Mouse (Mus musculus): Measurements from ENCODE around the gene Fbxl7. TPM values are rescaled to one million over a fixed set of nuclear protein-coding genes. Genes with fewer than 3 reads are reported as not detected.

The Fbxl7 gene
- polyA plus RNA-seq (2017; shearing (Covaris generic)): 0.11 TPM

DNA sequence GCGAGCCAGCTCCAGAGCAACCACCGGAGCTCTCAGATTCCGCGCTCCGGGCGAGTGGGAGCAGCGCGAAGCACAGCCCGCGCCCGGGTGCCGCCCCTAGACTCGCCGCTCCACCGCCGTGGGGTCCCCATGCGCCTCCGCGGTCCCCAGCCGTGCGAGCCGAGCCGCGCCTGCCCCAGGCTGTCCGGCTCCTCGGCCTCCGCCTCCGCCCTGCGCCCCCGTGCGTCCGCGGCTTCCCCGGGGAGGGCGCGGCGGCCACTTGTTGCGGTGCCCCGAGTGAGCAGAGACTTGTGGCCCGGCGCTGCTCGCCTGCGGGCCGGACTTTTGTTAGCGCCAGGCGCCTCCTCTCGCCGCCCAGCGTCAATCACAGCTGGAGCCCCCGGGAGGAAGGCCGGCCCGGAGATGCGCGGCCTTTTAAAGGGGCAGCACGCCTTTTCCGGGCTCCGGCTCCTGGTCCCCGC, at the start of gene Fbxl7:
Fbxl7 (minus strand) TSS at position 330 of the 461 bp plus-strand sequence.

All from CD4-positive, CD25-positive, alpha-beta regulatory T cell, adult 9 weeks (primary cell).